Mouse (Mus musculus) forebrain, embryonic 12.5 days (tissue): ENCODE data around the gene Bcas3. TPM values are rescaled to one million over a fixed set of nuclear protein-coding genes. Genes with fewer than 3 reads are reported as not detected.
A peak's percentile ranks its signal among the peaks of the same experiment; 100 is the strongest.

ENCODE experiments used
- ATAC-seq: fragments of 200-750 bp; cut with Nextera tagmentation; 2 replicates; pipeline ENCODE4 v1.8.0; 2017; ENCODE audit warnings: moderate TSS enrichment; ENCODE audit not compliant: low FRiP score
- H3K27ac ChIP-seq: fragments of 300-500 bp; sonication (generic); 2 replicates; pipeline ENCODE4 v1.5.1; 2016; ENCODE audit warnings: mild to moderate bottlenecking
- H3K27me3 ChIP-seq: fragments of 300-500 bp; sonication (generic); 2 replicates; pipeline ENCODE4 v1.6.1; 2016; ENCODE audit warnings: mild to moderate bottlenecking
- H3K36me3 ChIP-seq: fragments of 300-500 bp; sonication (generic); replicated peaks from 2 replicates; pipeline ENCODE4 v1.6.1; 2016; ENCODE audit warnings: mild to moderate bottlenecking
- H3K4me1 ChIP-seq: fragments of 300-500 bp; sonication (generic); 2 replicates; pipeline ENCODE4 v1.6.1; 2016
- H3K4me2 ChIP-seq: fragments of 300-500 bp; sonication (generic); 2 replicates; pipeline ENCODE4 v1.6.1; 2016; ENCODE audit warnings: mild to moderate bottlenecking, moderate library complexity
- H3K4me3 ChIP-seq: fragments of 300-500 bp; sonication (generic); replicated peaks from 2 replicates; pipeline ENCODE4 v1.5.1; 2016; ENCODE audit warnings: mild to moderate bottlenecking
- H3K9ac ChIP-seq: fragments of 300-500 bp; sonication (generic); 2 replicates; pipeline ENCODE4 v1.6.1; 2016; ENCODE audit warnings: mild to moderate bottlenecking
- H3K9me3 ChIP-seq: fragments of 300-500 bp; sonication (generic); 2 replicates; pipeline ENCODE4 v1.6.1; 2016
- WGBS: fragments of 180-500 bp; shearing (Covaris S2); methylation state at CpG from one replicate; pipeline ENCODE4 v1.1.7; 2016; 5-methylcytosine and 5-hydroxymethylcytosine counted together
- polyA plus RNA-seq: library from polyadenylated mRNA; unstranded; fragments of >200 nt; fragmentation: Nextera tagmentation; extraction: Ambion mirVana; gene quantifications from 2 replicates; pipeline ENCODE4 v1.2.1, GENCODE M21; 2016

Gene Bcas3
- polyA plus RNA-seq, result 19.1 and 20.4 TPM in 2 replicates

DNA sequence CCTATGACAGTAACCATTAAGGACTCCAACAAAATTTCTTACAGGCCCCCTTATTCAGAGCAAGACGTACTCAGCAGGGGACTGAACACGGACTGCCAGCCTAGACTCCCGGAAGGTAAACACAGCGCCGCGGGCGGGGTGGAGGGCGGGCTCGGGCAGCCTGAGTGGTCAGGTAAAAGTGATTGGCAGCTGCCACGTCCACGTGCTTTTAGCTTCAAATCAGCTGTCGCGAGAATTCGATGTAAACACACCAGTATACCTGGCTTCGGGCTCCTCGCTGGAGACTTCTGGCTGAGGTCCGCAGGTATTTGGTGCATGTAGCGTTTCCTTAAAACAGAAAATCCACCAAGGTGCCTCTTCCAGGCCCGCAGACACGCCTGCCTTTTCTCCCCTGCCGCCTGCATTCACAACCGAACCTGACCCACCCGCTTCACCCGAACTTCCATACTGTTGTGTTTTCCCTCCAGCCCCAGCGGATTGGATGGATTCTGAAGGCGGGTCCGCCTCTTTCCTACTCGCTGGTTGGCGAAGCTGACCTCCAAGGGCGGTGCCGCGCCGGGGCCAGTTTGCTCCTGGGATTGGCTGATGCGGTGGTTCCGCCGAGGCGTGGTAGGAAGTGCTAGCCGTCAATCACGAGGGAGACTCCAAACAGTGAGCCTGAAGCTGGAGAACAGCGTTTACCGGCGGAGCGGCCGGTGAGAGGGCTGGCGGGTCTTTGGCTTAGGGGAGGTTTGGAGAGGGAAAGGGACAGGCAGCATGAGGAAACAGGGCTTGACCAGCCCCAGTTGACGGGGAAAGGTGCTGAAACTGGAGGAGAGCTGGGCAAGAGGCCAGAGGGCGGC is at the start of gene Bcas3:
Gene Bcas3 (plus strand): TSS at position 629 of the 842 bp plus-strand sequence.
- Histone ChIP-seq H3K27me3 (no peaks in the 10 kb centered on the region), H3K4me2 (peak within 1 kb of the TSS; percentile 94), H3K36me3 (no peaks in the 10 kb centered on the region), H3K27ac (no peak within 1 kb of the TSS), H3K4me3 (peak within 1 kb of the TSS; percentile 60), H3K9ac (peak within 1 kb of the TSS; percentile 69), H3K4me1 (peaks cover 16% of the 10 kb centered on the region), H3K9me3 (no peaks in the 10 kb centered on the region)
- peak; percentile 99 for ATAC-seq
- WGBS, result under 1% methylated on average over 47 of the region's 47 CpGs

DNA sequence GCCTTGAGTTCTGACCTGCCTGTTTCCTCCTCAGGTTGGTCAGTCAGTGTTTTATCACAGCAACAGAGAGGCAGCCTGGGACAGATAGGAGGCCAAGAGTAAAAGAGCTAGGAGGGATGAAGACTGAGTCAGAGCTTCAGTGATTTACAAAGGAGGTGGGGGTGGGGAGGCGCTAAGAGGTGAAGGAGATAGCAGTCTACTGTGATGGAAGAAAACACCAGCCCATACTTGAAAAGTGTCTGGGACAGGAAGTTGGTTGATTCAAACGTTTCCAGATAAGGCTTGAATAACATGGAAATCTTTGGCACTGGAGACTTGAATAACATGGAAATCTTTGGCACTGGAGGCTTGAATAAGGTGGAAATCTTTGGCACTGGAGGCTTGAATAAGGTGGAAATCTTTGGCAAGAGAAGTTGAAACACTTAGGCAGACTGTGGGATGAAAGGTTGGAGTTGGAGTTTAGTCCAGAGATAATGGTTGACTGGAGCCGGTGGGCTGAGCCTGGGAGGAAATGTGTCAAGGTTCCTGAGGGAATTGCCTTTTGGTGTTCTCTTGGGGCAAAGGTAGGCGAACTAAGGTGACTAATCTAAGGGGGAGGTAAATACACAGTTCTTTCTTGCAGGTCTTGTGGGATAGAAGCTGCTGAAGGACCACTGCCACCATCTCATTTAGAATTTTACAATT is 46.2 kb upstream of the Bcas3 start:
- 67% methylated on average over 4 of the region's 4 CpGs for WGBS
- ATAC-seq, result no peak

DNA sequence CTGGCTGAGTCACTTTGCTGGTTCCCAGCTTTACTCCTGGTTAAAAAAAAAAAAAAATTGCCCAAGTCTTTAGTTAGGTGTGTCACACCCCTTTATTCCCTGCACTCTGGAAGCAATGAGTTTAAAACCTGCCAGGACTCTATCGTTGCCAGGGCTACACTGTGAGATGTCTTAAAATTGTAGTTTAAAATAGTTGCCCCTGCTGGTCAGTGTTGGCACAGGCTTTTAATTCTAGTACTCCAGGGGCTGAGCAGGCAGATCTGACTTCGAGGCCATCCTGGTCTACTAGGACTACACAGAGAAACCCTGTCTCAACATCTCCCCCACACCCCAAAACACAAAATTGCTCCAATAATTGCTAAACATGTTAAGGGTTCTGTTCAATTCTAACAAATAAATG is 44.2 kb upstream of the Bcas3 start:
- Histone ChIP-seq H3K4me3 (no peak overlapping the region), H3K36me3 (no peaks in the 10 kb centered on the region), H3K9me3 (no peaks in the 10 kb centered on the region), H3K27ac (no peak overlapping the region), H3K4me1 (peaks cover 16% of the 10 kb centered on the region), H3K27me3 (no peaks in the 10 kb centered on the region), H3K9ac (no peak overlapping the region), H3K4me2 (no peak overlapping the region)
- WGBS, result 85% methylated on average over 2 of the region's 2 CpGs
- ATAC-seq, result no peak

More for the DNA sequence above, 46.2 kb upstream of the Bcas3 start:
- H3K27me3 ChIP-seq, result no peaks in the 10 kb centered on the region
- no peak overlapping the region for H3K9ac ChIP-seq
- no peak overlapping the region for H3K4me2 ChIP-seq
- no peaks in the 10 kb centered on the region for H3K9me3 ChIP-seq
- H3K4me3 ChIP-seq, result no peak overlapping the region
- no peaks in the 10 kb centered on the region for H3K36me3 ChIP-seq
- H3K4me1 ChIP-seq, result no peaks in the 10 kb centered on the region
- no peak overlapping the region for H3K27ac ChIP-seq

DNA sequence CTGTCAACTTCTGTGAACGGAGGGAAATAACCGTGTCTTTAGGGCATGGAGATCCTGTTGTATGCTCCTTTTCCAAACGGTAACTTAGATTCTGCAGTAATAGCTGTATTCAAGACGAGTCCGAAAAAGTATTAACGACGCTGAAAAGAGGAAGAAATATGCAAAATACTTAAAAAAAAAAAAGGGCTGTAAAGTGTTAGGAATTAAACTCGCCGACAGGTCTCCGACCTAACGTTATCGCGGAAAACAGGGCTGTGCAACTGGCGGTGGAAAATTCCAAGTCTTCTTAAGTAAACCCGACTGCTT is 42.6 kb upstream of the Bcas3 start:
- peaks cover 21% of the 10 kb centered on the region for H3K4me1 ChIP-seq
- H3K9me3 ChIP-seq, result no peaks in the 10 kb centered on the region
- H3K27ac ChIP-seq, result peak overlapping the region; percentile 75
- H3K4me3 ChIP-seq, result peak overlapping the region; percentile 95
- peaks cover 10% of the 10 kb centered on the region for H3K36me3 ChIP-seq
- peak overlapping the region; percentile 68 for H3K9ac ChIP-seq
- 3% methylated on average over 15 of the region's 15 CpGs for WGBS
- H3K4me2 ChIP-seq, result peak overlapping the region; percentile 92
- no peak for ATAC-seq
- no peaks in the 10 kb centered on the region for H3K27me3 ChIP-seq

DNA sequence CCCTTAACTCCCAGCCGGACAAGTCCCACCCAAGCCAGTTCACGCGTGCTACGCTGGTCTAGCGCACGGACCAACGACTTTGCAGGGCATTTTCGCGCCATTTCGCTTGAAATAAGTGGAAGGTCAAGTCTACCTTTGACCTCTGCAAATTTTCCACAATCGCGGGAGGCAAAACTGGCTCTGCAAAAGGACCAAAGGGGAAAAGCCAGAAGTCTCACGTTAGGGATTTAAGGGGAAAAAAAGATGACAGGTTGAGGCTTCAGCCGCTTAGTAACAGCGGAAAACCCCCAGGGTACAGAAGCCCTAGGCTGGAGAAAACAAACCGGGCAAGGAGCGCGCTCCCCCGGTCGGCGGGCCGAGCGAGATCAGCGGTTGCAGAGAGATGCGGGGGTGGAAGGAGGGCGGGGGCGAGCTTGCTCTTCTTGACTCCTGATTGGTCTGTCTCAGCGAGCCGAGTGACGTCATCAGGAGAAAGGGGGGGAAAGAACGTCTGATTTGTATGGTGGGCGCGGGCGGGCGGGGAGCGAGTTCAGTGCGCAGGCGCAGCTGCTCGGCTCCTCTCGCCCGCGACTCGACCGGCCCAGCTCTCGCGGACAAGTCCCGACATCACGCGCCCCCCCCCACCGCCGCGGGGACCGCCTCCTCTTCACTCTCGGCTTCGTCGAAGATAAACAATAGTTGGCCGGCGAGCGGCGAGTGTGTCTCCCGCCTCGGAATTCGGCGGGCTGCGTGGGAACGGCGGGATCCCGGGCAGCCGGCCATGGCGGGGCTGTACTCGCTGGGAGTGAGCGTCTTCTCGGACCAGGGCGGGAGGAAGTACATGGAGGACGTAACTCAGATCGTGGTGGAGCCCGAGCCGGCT is 42.0 kb upstream of the Bcas3 start, which contains the start of gene Ppm1d:
Gene Ppm1d (plus strand): TSS at position 532 of the 862 bp plus-strand sequence.
- Histone ChIP-seq H3K36me3 (peaks cover 11% of the 10 kb centered on the region), H3K4me1 (peaks cover 21% of the 10 kb centered on the region), H3K9me3 (no peaks in the 10 kb centered on the region), H3K9ac (peak within 1 kb of the TSS; percentile 97), H3K27me3 (no peaks in the 10 kb centered on the region), H3K4me2 (peak within 1 kb of the TSS; percentile 92), H3K27ac (peak within 1 kb of the TSS; percentile 95), H3K4me3 (peak within 1 kb of the TSS; percentile 95)
- WGBS, result under 1% methylated on average over 77 of the region's 78 CpGs
- peak; percentile 95 for ATAC-seq

DNA sequence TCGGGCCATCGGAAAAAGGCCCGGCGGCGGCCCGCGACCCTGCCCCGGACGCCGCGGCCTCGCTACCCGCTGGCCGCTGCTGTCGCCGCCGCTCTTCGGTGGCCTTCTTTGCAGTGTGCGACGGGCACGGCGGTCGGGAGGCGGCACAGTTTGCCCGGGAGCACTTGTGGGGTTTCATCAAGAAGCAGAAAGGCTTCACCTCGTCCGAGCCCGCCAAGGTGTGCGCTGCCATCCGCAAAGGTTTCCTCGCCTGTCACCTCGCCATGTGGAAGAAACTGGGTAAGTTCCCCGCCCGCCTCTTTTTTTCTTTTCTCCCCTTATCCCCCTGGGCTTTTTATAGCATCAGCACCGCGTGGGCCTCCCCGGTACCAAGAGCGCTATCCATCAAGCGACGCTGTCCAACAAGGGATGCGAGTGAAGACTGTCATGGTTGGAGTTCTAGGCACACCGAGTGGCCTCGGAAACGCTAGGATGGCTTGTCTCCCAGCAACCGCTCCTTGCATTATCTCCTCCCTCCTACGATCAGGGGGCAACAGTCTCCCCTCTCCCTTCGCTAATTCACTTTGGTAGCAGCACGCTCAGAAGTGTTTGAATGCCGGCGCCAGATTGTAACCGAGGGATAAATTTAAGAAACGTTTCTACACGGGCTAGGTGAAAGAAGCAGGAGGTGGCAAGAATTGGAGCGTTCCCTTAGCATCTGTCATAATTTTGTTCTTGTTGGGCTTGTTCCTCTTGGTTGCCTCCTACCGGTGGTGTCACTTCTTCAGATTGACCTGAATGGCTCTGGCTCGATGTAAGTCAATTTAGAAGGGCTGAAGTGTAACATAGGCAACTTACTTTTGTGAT is 41.1 kb upstream of the Bcas3 start:
- Histone ChIP-seq H3K27ac (peak overlapping the region; percentile 95), H3K9me3 (no peaks in the 10 kb centered on the region), H3K27me3 (no peaks in the 10 kb centered on the region), H3K36me3 (peaks cover 11% of the 10 kb centered on the region), H3K9ac (peak overlapping the region; percentile 97), H3K4me3 (peak overlapping the region; percentile 95), H3K4me2 (peak overlapping the region; percentile 92), H3K4me1 (peaks cover 21% of the 10 kb centered on the region)
- ATAC-seq, result peak; percentile 49
- under 1% methylated on average over 56 of the region's 56 CpGs for WGBS

DNA sequence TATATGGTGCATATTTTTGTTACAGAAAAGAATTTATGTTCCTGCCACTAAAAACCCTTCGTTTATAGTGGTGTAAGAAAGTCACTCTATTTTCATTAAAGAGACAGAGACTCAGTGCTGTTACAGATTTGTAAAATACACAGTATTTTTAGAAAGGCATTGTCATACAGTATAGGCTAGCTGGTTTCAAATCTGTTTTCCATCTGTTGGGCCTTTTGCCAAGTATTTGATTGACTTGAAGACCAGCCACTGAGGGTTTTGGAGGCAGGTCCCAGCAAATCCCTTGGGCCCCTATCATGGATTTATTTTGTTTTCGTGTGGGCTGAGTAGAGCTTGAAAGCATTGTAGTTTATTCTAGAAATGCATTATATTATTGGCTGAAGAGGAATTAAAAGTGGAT is 40.1 kb upstream of the Bcas3 start:
- H3K9ac ChIP-seq, result peak overlapping the region; percentile 97; the same call in 1 of the 2 replicates

DNA sequence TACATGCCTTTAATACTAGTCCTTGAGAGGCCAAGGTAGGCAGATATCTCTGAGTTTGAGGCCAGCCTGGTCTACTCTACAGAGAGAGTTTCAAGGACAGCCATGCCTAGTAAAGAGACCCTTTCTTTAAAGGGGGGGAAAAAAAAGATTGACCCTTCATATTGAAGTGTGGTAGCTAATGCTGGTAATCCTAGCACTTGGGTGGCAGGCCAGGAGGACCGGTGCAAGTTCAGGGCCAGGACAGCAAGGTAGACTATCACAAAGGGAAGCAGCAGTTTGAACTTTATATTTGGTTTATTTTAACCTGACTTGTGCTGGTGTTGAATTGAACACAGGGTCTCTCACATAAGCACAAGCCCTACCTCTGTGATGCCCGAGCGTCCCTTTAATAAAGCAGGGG is 39.6 kb upstream of the Bcas3 start:
- Histone ChIP-seq H3K4me3 (peak overlapping the region; percentile 95), H3K4me2 (peak overlapping the region; percentile 92), H3K27ac (no peak overlapping the region), H3K9me3 (no peaks in the 10 kb centered on the region), H3K9ac (peak overlapping the region; percentile 42; the same call in 1 of the 2 replicates), H3K4me1 (peaks cover 21% of the 10 kb centered on the region), H3K36me3 (peaks cover 11% of the 10 kb centered on the region), H3K27me3 (no peaks in the 10 kb centered on the region)
- WGBS, result 87% methylated on average over 3 of the region's 3 CpGs
- ATAC-seq, result no peak

More for the DNA sequence above, 40.1 kb upstream of the Bcas3 start:
- Histone ChIP-seq H3K4me3 (peak overlapping the region; percentile 95), H3K27me3 (no peaks in the 10 kb centered on the region), H3K4me2 (peak overlapping the region; percentile 92), H3K4me1 (peaks cover 21% of the 10 kb centered on the region), H3K36me3 (peaks cover 11% of the 10 kb centered on the region), H3K27ac (no peak overlapping the region), H3K9me3 (no peaks in the 10 kb centered on the region)
- 36% methylated on average over 2 of the region's 2 CpGs for whole genome bisulfite sequencing
- ATAC-seq, result no peak

DNA sequence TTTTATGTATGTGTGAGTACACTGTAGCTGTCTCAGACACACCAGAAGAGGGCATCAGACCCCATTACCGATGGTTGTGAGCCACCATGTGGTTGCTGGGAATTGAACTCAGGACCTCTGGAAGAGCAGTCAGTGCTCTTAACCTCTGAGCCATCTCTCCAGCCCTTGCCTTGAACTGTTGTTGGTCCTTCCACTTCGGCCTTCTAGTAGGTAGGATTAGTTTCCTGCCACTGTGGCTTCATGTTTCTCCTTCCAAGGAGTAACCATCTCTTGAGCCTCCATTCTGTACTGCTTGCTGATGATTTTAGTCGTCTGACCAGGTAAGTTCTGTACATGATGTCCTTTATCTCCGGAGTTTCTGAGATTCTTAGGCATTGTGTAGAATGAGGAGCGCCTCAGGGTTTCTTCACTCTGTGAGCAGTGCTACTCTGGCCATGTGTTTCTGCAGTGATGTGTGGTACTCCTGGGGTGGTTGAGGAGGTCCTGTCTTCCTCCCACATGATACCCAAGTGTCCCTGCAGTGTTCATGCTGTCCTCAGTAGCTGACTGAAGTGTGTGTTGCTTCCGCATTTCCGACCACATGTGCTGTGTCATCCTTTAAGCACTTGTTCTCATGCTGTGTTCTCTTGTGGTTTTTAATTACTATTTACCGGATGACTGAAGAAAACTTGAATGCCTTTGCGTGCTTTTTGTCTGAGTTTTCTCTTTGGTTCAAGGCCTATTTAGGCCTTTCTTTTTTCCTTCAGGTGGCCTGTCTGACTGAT is 29.2 kb upstream of the Bcas3 start:
- no peaks in the 10 kb centered on the region for H3K9me3 ChIP-seq
- H3K4me1 ChIP-seq, result no peaks in the 10 kb centered on the region
- WGBS, result 71% methylated on average over 9 of the region's 9 CpGs
- no peak overlapping the region for H3K4me2 ChIP-seq
- no peak for ATAC-seq
- no peak overlapping the region for H3K4me3 ChIP-seq
- no peak overlapping the region for H3K9ac ChIP-seq
- no peak overlapping the region for H3K27ac ChIP-seq
- 0 out of 2 replicates have a peak, but pooled peaks cover 3% of the 10 kb centered on the region for H3K36me3 ChIP-seq
- no peaks in the 10 kb centered on the region for H3K27me3 ChIP-seq

DNA sequence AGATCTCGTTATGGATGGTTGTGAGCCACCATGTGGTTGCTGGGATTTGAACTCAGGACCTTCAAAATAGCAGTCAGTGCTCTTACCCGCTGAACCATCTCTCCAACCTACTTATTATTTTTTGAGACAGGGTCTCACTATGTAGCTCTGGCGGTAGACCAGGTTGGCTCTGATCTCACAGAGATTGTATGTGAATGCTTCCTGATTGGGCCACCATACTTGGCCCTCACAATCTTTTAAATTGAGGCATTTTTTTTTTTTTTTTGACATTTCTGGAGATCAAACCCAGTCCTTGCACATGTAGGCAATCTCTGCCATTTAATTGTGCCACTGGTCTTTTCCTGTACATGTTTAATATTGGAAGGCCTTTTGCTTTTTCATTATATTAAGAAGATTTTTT is 24.2 kb upstream of the Bcas3 start:
- no peak overlapping the region for H3K4me2 ChIP-seq
- 94% methylated on average over 3 of the region's 3 CpGs for WGBS
- H3K27me3 ChIP-seq, result no peaks in the 10 kb centered on the region
- H3K4me1 ChIP-seq, result no peaks in the 10 kb centered on the region
- no peak for ATAC-seq
- H3K4me3 ChIP-seq, result no peak overlapping the region
- H3K9ac ChIP-seq, result no peak overlapping the region
- H3K9me3 ChIP-seq, result no peaks in the 10 kb centered on the region
- H3K36me3 ChIP-seq, result peaks cover 34% of the 10 kb centered on the region
- no peak overlapping the region for H3K27ac ChIP-seq
